Mouse (Mus musculus): ENCODE measurements around the gene Nedd4.

GRCm38 (mm10) chr9:72787732-72788131 is 125.6 kb downstream of the Nedd4 start:
- TF ChIP-seq CTCF (IDR thresholded peaks at IDR 0.05; ENCODE audit: borderline replicate concordance, extremely low read depth, insufficient read depth, insufficient read length) (no peak), POLR2A (IDR thresholded peaks at IDR 0.05; ENCODE audit: borderline replicate concordance, extremely low read depth, insufficient read depth, insufficient read length, poor library complexity, severe bottlenecking) (no peak)

All from brain, embryonic 14.5 days (tissue).